Mouse (Mus musculus) hindlimb bud, embryonic 11.5 days (tissue): ENCODE data around the gene Nme9.

ENCODE experiments used
- DNase-seq: peaks from one replicate; pipeline ENCODE4 v3.0.0-alpha.2; 2012; ENCODE audit warnings: low read depth, low spot score; ENCODE audit errors: extremely low spot score

Nme9 gene

GRCm38 (mm10) chr9:99436182-99437030 is 14.9 kb upstream of the Nme9 start:
- DNase-seq, result no peak

- DNase-seq, result no peak
Measured at GRCm38 (mm10) chr9:99437031-99437764, 14.1 kb upstream of the Nme9 start, which contains the start of gene Mras. Mras (minus strand) TSS chr9:99437381.

DNA sequence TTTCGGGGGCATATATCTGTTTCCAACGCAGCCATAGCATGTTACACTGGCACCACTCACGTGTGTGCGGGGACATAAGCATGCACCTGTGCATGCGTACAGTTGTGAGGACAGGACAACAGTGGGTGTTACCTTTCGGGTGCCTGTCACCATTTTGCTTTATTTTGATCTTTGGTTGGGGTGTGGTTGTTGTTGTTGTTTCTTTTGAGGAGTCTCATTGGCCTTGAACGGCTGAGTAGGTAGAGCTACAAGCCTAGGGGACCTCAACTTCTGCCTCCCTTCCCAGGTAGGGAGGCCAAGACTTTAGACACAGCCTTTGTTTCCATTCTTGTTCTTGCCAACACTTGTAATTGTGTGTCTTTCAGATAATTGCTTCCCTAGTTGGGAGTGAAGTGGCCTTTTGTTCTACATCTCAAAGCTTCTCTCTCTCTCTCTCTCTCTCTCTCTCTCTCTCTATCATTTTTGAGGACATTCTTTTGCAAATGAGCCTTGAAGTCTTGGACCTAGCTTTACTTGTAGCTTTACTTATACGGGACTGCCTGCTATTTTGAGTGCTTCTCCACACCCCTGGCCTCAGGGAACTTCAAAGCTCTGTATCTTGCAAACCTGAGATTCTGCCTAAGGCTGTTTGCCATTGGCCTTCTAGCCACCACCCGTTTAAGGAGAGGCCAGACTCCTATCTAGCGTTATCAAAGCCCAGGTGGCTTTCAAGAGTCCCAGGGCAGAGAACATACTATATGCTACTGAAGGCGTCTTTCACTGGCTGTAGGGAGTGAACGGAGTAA is 13.3 kb upstream of the Nme9 start:
- no peak for DNase-seq

DNA sequence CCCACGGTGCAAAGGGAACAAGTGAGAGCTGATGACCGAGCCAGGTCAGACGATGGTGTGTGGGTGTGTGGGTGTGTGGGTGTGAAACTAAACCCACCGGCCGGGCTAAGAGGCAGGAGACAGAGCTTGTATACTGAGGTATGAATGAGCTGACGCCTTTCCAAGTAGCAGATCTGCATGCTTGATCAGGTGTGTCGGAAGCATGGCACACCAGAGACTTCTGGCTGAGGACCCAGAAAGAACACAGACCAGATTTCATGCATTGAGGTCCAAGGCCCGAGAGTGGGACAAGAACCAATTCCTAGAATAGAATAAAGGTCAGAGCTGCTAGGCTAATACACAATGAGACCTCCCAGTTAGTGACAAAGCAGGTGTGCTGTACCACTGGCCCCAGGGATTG is 12.2 kb upstream of the Nme9 start:
- DNase-seq, result no peak

GRCm38 (mm10) chr9:99440941-99441340 is 10.3 kb upstream of the Nme9 start:
- DNase-seq, result no peak

DNA sequence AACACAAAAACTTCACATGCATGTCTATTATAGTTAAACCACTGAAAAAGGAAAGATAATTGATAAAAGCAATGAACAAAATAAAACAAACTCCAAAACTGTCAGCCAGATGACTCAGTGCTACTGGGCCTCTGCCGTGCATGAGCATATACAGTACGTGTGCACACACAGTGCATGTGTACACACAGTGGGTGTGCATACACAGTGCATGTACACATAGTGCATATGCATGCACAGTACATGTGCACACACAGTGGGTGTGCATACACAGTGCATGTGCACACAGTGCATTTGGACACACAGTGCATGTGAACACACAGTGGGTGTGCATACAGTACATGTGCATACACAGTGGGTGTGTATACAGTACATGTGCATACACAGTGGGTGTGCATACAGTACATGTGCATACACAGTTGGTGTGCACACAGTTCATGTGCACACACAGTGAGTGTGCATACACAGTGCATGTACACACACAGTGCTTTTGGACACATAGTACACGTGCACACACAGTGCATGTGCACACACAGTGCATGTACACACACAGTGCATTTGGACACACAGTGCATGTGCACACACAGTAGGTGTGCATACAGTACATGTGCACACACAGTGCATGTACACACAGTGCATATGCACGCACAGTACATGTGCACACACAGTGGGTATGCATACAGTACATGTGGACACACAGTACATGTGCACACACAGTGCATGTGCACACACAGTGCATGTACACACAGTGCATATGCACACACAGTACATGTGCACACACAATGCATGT is 9.4 kb upstream of the Nme9 start:
- DNase-seq, result no peak

DNA sequence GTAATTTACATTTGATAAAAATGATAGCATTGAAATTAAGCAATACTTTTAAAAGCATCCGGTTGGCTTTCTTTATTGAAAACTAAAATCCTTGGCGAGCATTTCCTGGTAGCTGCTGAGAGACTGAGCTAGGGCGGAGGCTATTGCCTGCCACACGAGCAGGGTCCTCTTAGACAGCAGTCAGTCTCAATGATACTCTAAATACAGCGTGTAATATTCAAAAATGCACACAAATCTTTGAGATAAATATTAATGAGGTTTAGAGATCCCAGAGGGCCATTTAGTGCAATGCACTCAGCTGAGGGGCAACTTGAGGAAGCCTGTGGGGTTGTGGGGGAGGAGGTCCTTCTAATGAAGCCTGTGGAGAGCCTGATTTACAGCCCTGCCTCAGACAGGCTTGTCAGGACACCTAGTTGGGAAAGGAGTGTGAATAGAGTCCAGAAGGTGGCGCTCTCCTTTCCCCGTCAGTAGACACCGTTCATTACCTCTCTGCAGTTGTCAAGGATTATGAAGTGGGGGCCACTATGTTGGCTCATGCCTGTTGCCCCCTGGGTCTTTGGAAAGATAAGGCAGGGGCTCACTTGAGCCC is 6.6 kb upstream of the Nme9 start:
- no peak for DNase-seq

DNA sequence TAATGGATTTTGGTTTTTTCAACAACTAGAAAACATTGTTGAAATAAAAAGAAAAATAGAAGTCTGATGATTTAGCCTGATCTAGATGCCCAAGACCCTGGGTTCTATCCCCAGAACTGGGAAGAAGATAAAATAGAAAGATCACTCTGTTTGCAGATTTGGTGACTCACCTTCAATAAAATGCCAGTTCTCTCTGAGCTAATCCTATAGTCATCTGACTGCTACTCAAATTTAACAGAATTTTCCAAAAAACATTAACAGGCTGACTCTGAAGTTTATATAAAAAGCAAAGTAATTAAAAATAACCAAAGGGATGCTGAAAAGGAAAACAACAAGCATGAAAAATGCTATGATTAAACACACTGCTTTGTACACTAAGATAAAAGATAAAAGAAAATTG is 5.0 kb upstream of the Nme9 start:
- no peak for DNase-seq

DNA sequence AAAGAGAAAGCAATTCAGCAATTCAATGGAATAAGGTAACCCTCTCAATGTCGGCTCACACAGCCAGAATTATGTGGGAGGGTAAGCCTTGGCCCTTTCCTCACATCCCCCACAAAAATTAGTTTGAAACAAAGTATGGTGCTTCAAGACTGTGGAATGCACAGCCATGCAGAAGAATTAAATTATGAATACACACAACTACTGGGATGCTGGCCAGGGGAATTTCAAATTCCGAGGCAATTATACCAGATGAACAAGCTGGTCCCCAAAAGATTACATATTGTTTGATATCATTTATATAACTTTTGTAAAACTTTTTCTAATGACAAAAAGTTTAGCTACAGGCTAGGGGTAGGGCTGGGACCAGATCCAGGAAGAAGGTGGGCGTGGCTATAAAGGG is 4.0 kb upstream of the Nme9 start:
- DNase-seq, result no peak

- no peak for DNase-seq
Measured at GRCm38 (mm10) chr9:99449886-99450647, 1.2 kb upstream of the Nme9 start.

- DNase-seq, result no peak
Measured at GRCm38 (mm10) chr9:99454211-99454610, 2.9 kb downstream of the Nme9 start.

GRCm38 (mm10) chr9:99458529-99459208 is 7.4 kb downstream of the Nme9 start:
- no peak for DNase-seq

- DNase-seq, result no peak
Measured at GRCm38 (mm10) chr9:99459730-99460129, 8.5 kb downstream of the Nme9 start.

GRCm38 (mm10) chr9:99464876-99465275 is 13.6 kb downstream of the Nme9 start:
- no peak for DNase-seq

DNA sequence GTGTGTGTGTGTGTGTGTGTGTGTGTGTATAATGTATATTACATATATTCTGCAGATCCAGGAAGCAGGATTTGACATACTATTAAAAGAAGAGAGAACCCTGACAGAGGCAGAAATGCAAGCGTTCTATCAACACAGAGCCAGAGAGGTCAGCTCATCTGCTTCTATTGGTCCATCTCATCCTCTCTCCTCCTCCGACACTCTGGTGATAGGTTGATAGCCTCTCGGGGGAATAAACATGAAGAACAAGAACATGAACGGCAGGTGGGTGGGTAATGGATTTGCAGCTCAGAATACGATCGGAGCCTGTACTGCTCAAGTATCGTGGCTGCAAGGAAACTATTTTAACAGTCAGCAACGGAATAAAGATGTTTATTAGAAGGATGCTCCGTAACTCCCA is 17.3 kb downstream of the Nme9 start:
- no peak for DNase-seq

DNA sequence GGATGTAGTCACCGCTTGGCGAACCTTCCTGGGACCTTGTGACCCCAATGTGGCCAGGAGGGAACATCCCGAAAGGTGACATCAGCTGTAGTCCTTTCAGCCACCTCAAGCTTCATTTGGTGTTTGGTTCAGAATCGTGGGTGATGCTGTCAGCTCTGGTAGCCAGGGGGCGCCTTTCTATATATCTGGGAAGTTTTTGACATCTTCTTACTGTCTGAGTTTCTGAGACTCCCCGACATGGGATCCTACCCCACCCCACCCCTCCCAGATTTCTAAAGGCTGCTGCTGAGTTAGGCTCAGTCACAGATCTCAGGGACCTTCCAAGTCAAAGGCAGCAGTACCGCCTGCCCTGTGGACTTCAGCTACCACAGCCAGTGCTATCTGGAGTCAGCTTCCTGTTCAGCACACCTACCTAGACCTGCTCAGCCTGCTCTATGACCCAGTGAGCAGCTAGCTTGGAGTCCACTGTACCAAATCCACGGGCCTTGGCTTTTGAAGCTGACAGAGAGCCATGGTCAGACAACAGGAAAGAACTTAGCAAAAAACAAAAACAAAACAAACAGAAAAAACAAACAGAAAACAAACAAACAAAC is 18.5 kb downstream of the Nme9 start:
- DNase-seq, result no peak

DNA sequence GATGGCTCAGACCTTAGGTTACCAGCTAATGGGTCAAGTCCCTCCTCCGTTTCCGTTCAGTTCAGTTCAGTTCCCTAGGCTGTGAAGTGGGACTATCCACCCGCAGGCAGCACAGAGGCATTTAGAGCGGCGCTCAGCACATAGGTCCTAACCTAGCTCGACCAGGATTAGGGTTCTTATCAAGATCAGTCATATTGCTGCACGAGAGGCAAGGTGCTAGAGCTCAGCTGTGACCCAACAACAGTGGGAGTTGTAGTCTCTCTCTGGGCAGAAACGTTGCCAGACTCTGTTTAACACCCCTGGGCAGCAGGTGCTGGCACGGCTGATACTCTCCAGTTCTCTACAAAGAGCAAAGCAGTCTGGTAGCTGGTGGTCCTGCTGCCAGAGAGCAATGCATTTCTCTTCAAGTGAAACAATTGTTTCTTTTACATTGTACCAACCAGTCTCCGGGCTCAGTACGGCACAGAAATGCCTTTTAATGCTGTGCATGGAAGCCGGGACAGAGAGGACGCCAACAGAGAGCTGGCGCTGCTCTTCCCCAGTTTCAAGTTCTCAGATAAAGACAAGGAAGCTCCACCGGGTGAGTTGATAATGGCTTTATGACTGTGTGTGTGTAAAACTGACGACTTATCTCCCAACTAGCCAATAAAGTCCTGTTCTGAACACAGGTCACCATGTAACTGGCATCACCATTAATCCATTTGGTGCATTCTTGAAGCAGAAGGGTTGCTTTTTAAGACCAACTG is 19.2 kb downstream of the Nme9 start:
- no peak for DNase-seq

GRCm38 (mm10) chr9:99471334-99471733 is 20.1 kb downstream of the Nme9 start:
- DNase-seq, result no peak
